In genomic region chrX:38565176-38565542, GRCm38 (mm10) we compare ENCODE assay signal across 8 mouse cellular contexts. TPM values are rescaled to one million over a fixed set of nuclear protein-coding genes. Genes with fewer than 3 reads are reported as not detected.
A peak's percentile ranks its signal among the peaks of the same experiment; 100 is the strongest.
DNase-seq lines count a peak whose midpoint lies in the region; ATAC-seq and TF ChIP-seq lines count a peak whose summit lies in the region.

No protein-coding gene starts in this region.

- H3K9ac ChIP-seq in kidney, postnatal 0 days (ENCODE audit: low read depth, low read length) = peak overlapping the region; percentile 49
- peak overlapping the region; percentile 76 for H3K9ac ChIP-seq in hindbrain, embryonic 16.5 days (ENCODE audit: low read depth, low read length)
- H3K9ac ChIP-seq in midbrain, embryonic 14.5 days (replicated peaks; ENCODE audit: low read length) = peak overlapping the region; percentile 60; the same call in 1 of the 2 replicates

- no peak for TF ChIP-seq CTCF in kidney, postnatal 0 days (IDR thresholded peaks at IDR 0.05; ENCODE audit: low read depth)
- no peak for TF ChIP-seq CTCF in cortical plate, adult 2 months (IDR thresholded peaks at IDR 0.05; ENCODE audit: extremely low read depth, insufficient read depth, low read length)

- DNase-seq in kidney, postnatal 0 days (ENCODE audit: low spot score) = no peak
- no peak for DNase-seq in kidney, postnatal 4 days
- DNase-seq in midbrain, embryonic 14.5 days = no peak
- DNase-seq in cerebellum, adult 9-11 months = no peak
- no peak for DNase-seq in ovary, postnatal 14 days (ENCODE audit: low spot score)
- DNase-seq in kidney, postnatal 14 days = no peak

- H3K36me3 ChIP-seq in kidney, postnatal 0 days (ENCODE audit: insufficient read depth, low read length) = no peaks in the 10 kb centered on the region
- H3K36me3 ChIP-seq in hindbrain, embryonic 16.5 days (ENCODE audit: control insufficient read depth, insufficient read depth, low read length) = no peaks in the 10 kb centered on the region
- no peaks in the 10 kb centered on the region for H3K36me3 ChIP-seq in midbrain, embryonic 14.5 days (ENCODE audit: control insufficient read depth, insufficient read depth, low read length)

- H3K27ac ChIP-seq in kidney, postnatal 0 days = peak overlapping the region; percentile 94
- no peak overlapping the region for H3K27ac ChIP-seq in cortical plate, adult 2 months (ENCODE audit: insufficient read depth, low read length)
- H3K27ac ChIP-seq in hindbrain, embryonic 16.5 days (ENCODE audit: low read depth, low read length) = peak overlapping the region; percentile 91
- H3K27ac ChIP-seq in midbrain, embryonic 14.5 days (replicated peaks; ENCODE audit: low read depth, low read length) = peak overlapping the region; percentile 93

- H3K4me1 ChIP-seq in kidney, postnatal 0 days (replicated peaks; ENCODE audit: insufficient read depth, low read length) = no peaks in the 10 kb centered on the region
- no peaks in the 10 kb centered on the region; the same call in 1 of the 2 replicates for H3K4me1 ChIP-seq in cortical plate, adult 2 months (ENCODE audit: control insufficient read depth, insufficient read depth, low read length)
- H3K4me1 ChIP-seq in hindbrain, embryonic 16.5 days (ENCODE audit: control insufficient read depth, insufficient read depth, low read depth, low read length) = no peaks in the 10 kb centered on the region; the same call in 1 of the 2 replicates
- peaks cover 3% of the 10 kb centered on the region; the same call in 1 of the 2 replicates for H3K4me1 ChIP-seq in midbrain, embryonic 14.5 days (ENCODE audit: control insufficient read depth, insufficient read depth, low read length)

- H3K27me3 ChIP-seq in kidney, postnatal 0 days (ENCODE audit: insufficient read depth, low read length) = no peaks in the 10 kb centered on the region
- no peaks in the 10 kb centered on the region for H3K27me3 ChIP-seq in hindbrain, embryonic 16.5 days (replicated peaks; ENCODE audit: control insufficient read depth, insufficient read depth, low read length)
- H3K27me3 ChIP-seq in midbrain, embryonic 14.5 days (ENCODE audit: control insufficient read depth, insufficient read depth, low read length) = no peaks in the 10 kb centered on the region

- H3K4me2 ChIP-seq in kidney, postnatal 0 days (ENCODE audit: low read length) = peak overlapping the region; percentile 62
- H3K4me2 ChIP-seq in hindbrain, embryonic 16.5 days (ENCODE audit: low read length) = peak overlapping the region; percentile 56
- peak overlapping the region; percentile 65 for H3K4me2 ChIP-seq in midbrain, embryonic 14.5 days (ENCODE audit: low read length)

- WGBS in kidney, postnatal 0 days = 16% methylated on average over 8 of the region's 8 CpGs
- WGBS in hindbrain, embryonic 16.5 days = 24% methylated on average over 8 of the region's 8 CpGs
- WGBS in midbrain, embryonic 14.5 days = 23% methylated on average over 8 of the region's 8 CpGs

- no peak for ATAC-seq in kidney, postnatal 0 days (replicated peaks; ENCODE audit: low FRiP score, low read depth)
- peak; percentile 35 for ATAC-seq in hindbrain, embryonic 16.5 days
- ATAC-seq in midbrain, embryonic 14.5 days (ENCODE audit: low FRiP score, low TSS enrichment) = no peak

- no peaks in the 10 kb centered on the region for H3K9me3 ChIP-seq in kidney, postnatal 0 days (replicated peaks; ENCODE audit: low read length)
- no peaks in the 10 kb centered on the region for H3K9me3 ChIP-seq in hindbrain, embryonic 16.5 days (ENCODE audit: control insufficient read depth, low read length)
- no peaks in the 10 kb centered on the region for H3K9me3 ChIP-seq in midbrain, embryonic 14.5 days (ENCODE audit: control insufficient read depth, low read length)

- H3K4me3 ChIP-seq in kidney, postnatal 0 days (replicated peaks; ENCODE audit: low read depth, low read length) = peak overlapping the region; percentile 46
- peak overlapping the region; percentile 88 for H3K4me3 ChIP-seq in cortical plate, adult 2 months (ENCODE audit: insufficient read depth, low read length)
- H3K4me3 ChIP-seq in hindbrain, embryonic 16.5 days (ENCODE audit: low read length) = peak overlapping the region; percentile 52
- H3K4me3 ChIP-seq in midbrain, embryonic 14.5 days (replicated peaks; ENCODE audit: low read depth, low read length) = peak overlapping the region; percentile 52

- no peak for TF ChIP-seq POLR2A in cortical plate, adult 2 months (IDR thresholded peaks at IDR 0.05; ENCODE audit: extremely low read depth, insufficient read depth, low read length)

RNA-seq across cellular contexts. Expression of gene Cul4b, which starts 10.8 kb away (rescaled TPM):
- polyA plus RNA-seq in kidney, postnatal 0 days (2015; fragmentation: Nextera tagmentation; extraction: Ambion mirVana) = 25.3 and 25.5 TPM in 2 replicates
- 13.4 and 14.0 TPM in 2 replicates for polyA plus RNA-seq in cortical plate, adult 2 months (2012; rRNA removed)
- polyA plus RNA-seq in hindbrain, embryonic 16.5 days (2015; fragmentation: Nextera tagmentation; extraction: Ambion mirVana) = 15.1 and 18.3 TPM in 2 replicates
- 20.4 and 26.0 TPM in 2 replicates for polyA plus RNA-seq in midbrain, embryonic 14.5 days (2014; fragmentation: Nextera tagmentation; extraction: Ambion mirVana)

RNA-seq across cellular contexts. Expression of gene Mcts1, which starts 35.2 kb away (rescaled TPM):
- 92.6 and 97.2 TPM in 2 replicates for polyA plus RNA-seq in kidney, postnatal 0 days (2015; fragmentation: Nextera tagmentation; extraction: Ambion mirVana)
- polyA plus RNA-seq in cortical plate, adult 2 months (2012; rRNA removed) = 77.7 and 78.6 TPM in 2 replicates
- 173 and 181 TPM in 2 replicates for polyA plus RNA-seq in hindbrain, embryonic 16.5 days (2015; fragmentation: Nextera tagmentation; extraction: Ambion mirVana)
- 167 and 181 TPM in 2 replicates for polyA plus RNA-seq in midbrain, embryonic 14.5 days (2014; fragmentation: Nextera tagmentation; extraction: Ambion mirVana)
